17 mouse cellular contexts compared by ENCODE assay signal in genomic region chr4:83056496-83056895, GRCm38 (mm10). TPM values are rescaled to one million over a fixed set of nuclear protein-coding genes. Genes with fewer than 3 reads are reported as not detected.
DNase-seq lines count a peak whose midpoint lies in the region; ATAC-seq lines count a peak whose summit lies in the region.
"Had no signal": no experiment of that assay in that cellular context is flagged by ENCODE, and none has a peak within 500 bp of the region (broad histone marks: within the 10 kb centered on the region; RNA-seq: fewer than 3 reads in every experiment).

No protein-coding gene starts in this region.

- 87% methylated on average over 6 of the region's 6 CpGs for WGBS in hindbrain, embryonic 16.5 days
- WGBS in hindbrain, embryonic 13.5 days = 94% methylated on average over 6 of the region's 6 CpGs
- 94% methylated on average over 6 of the region's 6 CpGs for WGBS in embryonic facial prominence, embryonic 10.5 days

- peak; percentile 70 for DNase-seq in cerebellum, adult 9-10 months
- DNase-seq in embryonic facial prominence, embryonic 10.5 days (ENCODE audit: low spot score) = no peak
- no peak for DNase-seq in kidney, adult 11 months
- no peak for DNase-seq in spleen, postnatal 4 days (ENCODE audit: low spot score in 2 of 2)
- no peak for DNase-seq in urinary bladder, adult 18-20 months (ENCODE audit: low spot score in 2 of 2)
- DNase-seq: adrenal gland, postnatal 25 days; heart, postnatal 4 days; kidney, adult 18-20 months; layer of hippocampus, adult 9-11 months had no signal

- no peaks in the 10 kb centered on the region for H3K9me3 ChIP-seq in hindbrain, embryonic 16.5 days (ENCODE audit: control insufficient read depth, low read length)
- no peaks in the 10 kb centered on the region for H3K9me3 ChIP-seq in hindbrain, embryonic 13.5 days
- H3K9me3 ChIP-seq in embryonic facial prominence, embryonic 10.5 days = no peaks in the 10 kb centered on the region
- H3K9me3 ChIP-seq: midbrain, embryonic 12.5 days had no signal

- no peaks in the 10 kb centered on the region; the same call in 1 of the 2 replicates for H3K27me3 ChIP-seq in hindbrain, embryonic 16.5 days (replicated peaks; ENCODE audit: control insufficient read depth, insufficient read depth, low read length)
- peaks cover 6% of the 10 kb centered on the region; the same call in 1 of the 2 replicates for H3K27me3 ChIP-seq in hindbrain, embryonic 13.5 days
- no peaks in the 10 kb centered on the region for H3K27me3 ChIP-seq in embryonic facial prominence, embryonic 10.5 days (replicated peaks; ENCODE audit: low read depth, poor library complexity, severe bottlenecking)
- H3K27me3 ChIP-seq: midbrain, embryonic 12.5 days had no signal

- peak; percentile 45; the same call in 1 of the 2 replicates for ATAC-seq in hindbrain, embryonic 16.5 days
- no peak for ATAC-seq in hindbrain, embryonic 13.5 days (ENCODE audit: low FRiP score)
- peak; percentile 95 for ATAC-seq in cerebellum, adult (ENCODE audit: insufficient number of reproducible peaks, low FRiP score, low TSS enrichment)
- ATAC-seq: lung, postnatal 0 days had no signal

- no peaks in the 10 kb centered on the region for H3K36me3 ChIP-seq in hindbrain, embryonic 16.5 days (ENCODE audit: control insufficient read depth, insufficient read depth, low read length)
- no peaks in the 10 kb centered on the region for H3K36me3 ChIP-seq in hindbrain, embryonic 13.5 days
- no peaks in the 10 kb centered on the region for H3K36me3 ChIP-seq in embryonic facial prominence, embryonic 10.5 days (replicated peaks)
- H3K36me3 ChIP-seq: midbrain, embryonic 12.5 days had no signal

- H3K27ac ChIP-seq in hindbrain, embryonic 16.5 days (ENCODE audit: low read depth, low read length) = no peak overlapping the region
- no peak overlapping the region for H3K27ac ChIP-seq in hindbrain, embryonic 13.5 days
- H3K27ac ChIP-seq in embryonic facial prominence, embryonic 10.5 days (replicated peaks) = peak overlapping the region; percentile 4; the same call in 1 of the 2 replicates
- H3K27ac ChIP-seq: kidney, postnatal 0 days; left cerebral cortex, adult 2 months; midbrain, embryonic 12.5 days; stomach, postnatal 0 days had no signal

- H3K4me1 ChIP-seq in hindbrain, embryonic 16.5 days (ENCODE audit: control insufficient read depth, insufficient read depth, low read depth, low read length) = peaks cover 4% of the 10 kb centered on the region
- peaks cover 10% of the 10 kb centered on the region for H3K4me1 ChIP-seq in hindbrain, embryonic 13.5 days (replicated peaks)
- peaks cover 30% of the 10 kb centered on the region for H3K4me1 ChIP-seq in embryonic facial prominence, embryonic 10.5 days

- H3K9ac ChIP-seq in hindbrain, embryonic 16.5 days (ENCODE audit: low read depth, low read length) = no peak overlapping the region
- no peak overlapping the region for H3K9ac ChIP-seq in hindbrain, embryonic 13.5 days
- H3K9ac ChIP-seq: midbrain, embryonic 12.5 days had no signal

- H3K4me2 ChIP-seq in hindbrain, embryonic 16.5 days (ENCODE audit: low read length) = no peak overlapping the region
- H3K4me2 ChIP-seq in hindbrain, embryonic 13.5 days = no peak overlapping the region
- H3K4me2 ChIP-seq: midbrain, embryonic 12.5 days had no signal

- H3K4me3 ChIP-seq in hindbrain, embryonic 16.5 days (ENCODE audit: low read length) = no peak overlapping the region
- no peak overlapping the region for H3K4me3 ChIP-seq in hindbrain, embryonic 13.5 days
- H3K4me3 ChIP-seq in embryonic facial prominence, embryonic 10.5 days = no peak overlapping the region
- H3K4me3 ChIP-seq: left cerebral cortex, adult 2 months; midbrain, embryonic 12.5 days had no signal

RNA-seq across cellular contexts. Expression of gene Frem1, which starts 4.4 kb away (rescaled TPM):
- polyA plus RNA-seq in hindbrain, embryonic 16.5 days (2015; fragmentation: Nextera tagmentation; extraction: Ambion mirVana) = 2.2 TPM in 2 replicates
- polyA plus RNA-seq in hindbrain, embryonic 13.5 days (2015; fragmentation: Nextera tagmentation; extraction: Ambion mirVana) = 2.6 and 3.4 TPM in 2 replicates
- 15.0 and 15.5 TPM in 2 replicates for polyA plus RNA-seq in embryonic facial prominence, embryonic 10.5 days (2016; fragmentation: Nextera tagmentation; extraction: Ambion mirVana)
